In genomic region chr11:20556163-20556911, GRCm38 (mm10) we compare ENCODE assay signal across 1 mouse cellular context.
TF ChIP-seq lines count a peak whose summit lies in the region.

No protein-coding gene starts in this region.

TF ChIP-seq in MEL, 35 proteins besides CTCF, POLR2A, EP300 and RAD21 (continued from another document):
- TF ChIP-seq MAX (IDR thresholded peaks at IDR 0.05; ENCODE audit: low read length) (0 out of 2 replicates have a peak, but pooled peaks have one; percentile 21), ELF1 (IDR thresholded peaks at IDR 0.05; ENCODE audit: low read depth, low read length) (no peak), TBP (IDR thresholded peaks at IDR 0.05; ENCODE audit: low read depth, low read length) (no peak), MYC (IDR thresholded peaks at IDR 0.05; ENCODE audit: low read depth, low read length) (0 out of 2 replicates have a peak, but pooled peaks have one; percentile 62)
